Mouse (Mus musculus) kidney, adult 2 months (tissue): ENCODE data around the gene Ccnb2. TPM values are rescaled to one million over a fixed set of nuclear protein-coding genes. Genes with fewer than 3 reads are reported as not detected.

Experiments
- DNase-seq: peaks from one replicate; pipeline ENCODE4 v3.0.0; 2021
- H3K27ac ChIP-seq: fragments of 200-500 bp; 2 replicates; pipeline ENCODE4 v1.5.1; 2012; ENCODE audit warnings: low read depth, low read length, control low read depth, inconsistent platforms; ENCODE audit not compliant: insufficient read depth
- H3K27me3 ChIP-seq: fragments of 200-500 bp; replicated peaks from 2 replicates; pipeline ENCODE4 v1.6.1; 2012; ENCODE audit warnings: mild to moderate bottlenecking, moderate library complexity, low read length, inconsistent platforms; ENCODE audit not compliant: control insufficient read depth, insufficient read depth
- H3K36me3 ChIP-seq: fragments of 200-500 bp; 2 replicates; pipeline ENCODE4 v1.6.1; 2012; ENCODE audit warnings: mild to moderate bottlenecking, moderate library complexity, low read length, inconsistent platforms; ENCODE audit not compliant: control insufficient read depth, insufficient read depth
- H3K4me1 ChIP-seq: fragments of 200-500 bp; 2 replicates; pipeline ENCODE4 v1.6.1; 2011; ENCODE audit warnings: low read length; ENCODE audit not compliant: control insufficient read depth, insufficient read depth
- H3K4me3 ChIP-seq: fragments of 200-500 bp; 2 replicates; pipeline ENCODE4 v1.5.1; 2011; ENCODE audit warnings: mild to moderate bottlenecking, low read depth, low read length, control low read depth; ENCODE audit not compliant: insufficient read depth
- CTCF ChIP-seq: fragments of 200-500 bp; conservative IDR thresholded peaks from 2 replicates; pipeline ENCODE4 v1.5.1; 2011; ENCODE audit warnings: low read depth, mild to moderate bottlenecking, control low read depth, low read length, moderate library complexity, mixed read lengths; ENCODE audit not compliant: insufficient read depth, insufficient read length
- POLR2A ChIP-seq: fragments of 200-500 bp; IDR thresholded peaks from one replicate; pipeline ENCODE4 v1.6.1; 2011; ENCODE audit warnings: low read depth, low read length, control low read depth
- WGBS: fragments of 180-500 bp; shearing (Covaris S2); methylation state at CpG from one replicate; pipeline ENCODE4 v1.1.7; 2018; 5-methylcytosine and 5-hydroxymethylcytosine counted together
- polyA plus RNA-seq: library from polyadenylated mRNA; depleted of rRNA; stranded (reverse); fragments of >200 nt; gene quantifications from 2 replicates; pipeline ENCODE4 v1.2.3, GENCODE M21; 2012; rRNA removed

The Ccnb2 gene
- polyA plus RNA-seq, 1 experiment: 1.5 TPM

DNA sequence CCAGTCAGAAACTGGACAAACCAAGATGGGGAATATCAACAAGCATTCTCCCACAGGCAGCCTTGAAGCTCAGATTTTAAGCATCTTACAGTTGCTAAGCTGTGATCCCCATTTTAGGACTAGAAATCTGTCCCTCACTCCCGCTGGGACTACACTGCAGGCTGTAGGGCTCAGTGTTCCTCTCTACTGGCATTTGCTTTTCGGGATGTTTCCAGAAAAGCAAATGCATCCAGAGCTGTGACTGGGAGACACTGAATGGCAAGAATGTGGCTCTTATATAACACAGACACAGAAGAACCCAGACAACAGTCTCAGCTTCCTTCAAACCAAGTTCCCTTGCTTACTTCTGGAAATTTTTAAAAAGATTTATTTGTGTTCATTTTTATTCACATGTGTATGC is 55.4 kb downstream of the Ccnb2 start:
- WGBS: 90% methylated on average over 2 of the region's 2 CpGs
- DNase-seq: no peak
- H3K36me3 ChIP-seq: peaks cover 7% of the 10 kb centered on the region
- TF ChIP-seq CTCF (no peak), POLR2A (no peak)
- H3K27ac ChIP-seq: no peak overlapping the region
- H3K4me3 ChIP-seq: no peak overlapping the region
- H3K4me1 ChIP-seq: no peaks in the 10 kb centered on the region
- no peaks in the 10 kb centered on the region for H3K27me3 ChIP-seq

DNA sequence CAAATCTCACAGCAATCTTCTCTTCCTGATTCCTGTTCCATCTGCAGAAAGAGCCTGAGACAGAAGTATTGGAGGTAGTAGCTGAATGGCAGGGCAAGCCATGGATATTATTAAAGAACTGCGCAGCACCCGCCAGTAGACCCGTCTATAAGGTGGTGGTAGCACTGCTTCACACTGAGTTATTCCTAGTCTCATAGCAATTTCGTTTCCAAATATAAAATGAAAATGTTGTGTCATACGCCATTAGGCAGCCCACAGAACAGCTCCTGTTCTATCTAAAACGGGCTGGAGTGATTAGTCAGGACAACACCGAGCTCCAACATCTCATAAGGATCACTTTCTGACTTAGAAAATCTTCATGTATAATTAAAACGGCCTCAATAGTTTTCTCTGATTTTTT is 56.6 kb downstream of the Ccnb2 start:
- WGBS: 96% methylated on average over 8 of the region's 8 CpGs
- Histone ChIP-seq H3K36me3 (peaks cover 7% of the 10 kb centered on the region), H3K4me3 (no peak overlapping the region), H3K4me1 (no peaks in the 10 kb centered on the region), H3K27me3 (no peaks in the 10 kb centered on the region), H3K27ac (no peak overlapping the region)
- no peak for TF ChIP-seq POLR2A
- TF ChIP-seq CTCF: no peak
- no peak for DNase-seq

DNA sequence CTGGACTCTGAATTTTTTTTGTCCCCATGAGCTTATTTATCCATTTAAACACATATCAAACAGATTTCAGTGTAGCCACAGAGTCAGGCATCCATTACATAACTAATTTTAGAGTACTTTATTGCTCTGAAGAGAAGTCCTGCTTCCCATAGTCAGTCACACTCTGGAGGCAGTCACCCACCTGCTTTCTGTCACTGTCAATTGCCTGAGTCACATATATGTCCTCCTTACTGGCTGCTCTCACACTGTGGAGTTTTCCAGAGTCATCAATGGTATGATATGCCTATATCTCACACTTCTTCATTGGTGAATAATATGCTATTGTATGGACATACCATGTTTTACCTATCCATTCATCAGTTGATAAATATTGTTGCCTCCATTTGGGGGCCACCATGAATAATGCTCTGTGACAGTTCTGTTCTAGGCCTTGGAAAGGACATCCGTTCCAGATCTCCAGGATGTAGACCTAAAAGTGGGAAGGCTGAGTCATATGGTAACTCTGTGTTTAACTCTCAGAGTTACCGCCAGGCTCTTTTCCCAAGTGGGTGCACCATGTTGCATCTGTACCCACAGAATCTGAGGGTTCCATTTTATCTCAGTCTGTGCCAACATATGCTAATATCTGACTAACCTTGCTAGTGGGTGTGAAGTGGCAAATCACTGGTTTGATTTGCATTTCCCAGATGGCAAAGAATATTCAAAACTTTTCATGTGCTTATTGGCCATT is 61.8 kb downstream of the Ccnb2 start:
- 90% methylated on average over 2 of the region's 2 CpGs for WGBS
- peaks cover 3% of the 10 kb centered on the region; the same call in 1 of the 2 replicates for H3K36me3 ChIP-seq

More for the DNA sequence above, 61.8 kb downstream of the Ccnb2 start:
- Histone ChIP-seq H3K27me3 (no peaks in the 10 kb centered on the region), H3K4me3 (no peak overlapping the region), H3K4me1 (no peaks in the 10 kb centered on the region), H3K27ac (no peak overlapping the region)
- TF ChIP-seq POLR2A (no peak), CTCF (no peak)
- no peak for DNase-seq

Other genes starting within 250 kb of the Ccnb2 start
- 13.1 and 14.5 TPM in 2 replicates for gene Myo1e, start 214.2 kb downstream of the Ccnb2 start, polyA plus RNA-seq
- 29.4 and 30.6 TPM in 2 replicates for gene Rnf111, start 82.2 kb upstream of the Ccnb2 start, polyA plus RNA-seq
- 6.5 and 8.0 TPM in 2 replicates for gene Sltm, start 121.2 kb upstream of the Ccnb2 start, polyA plus RNA-seq
- 0.38 and 0.41 TPM in 2 replicates for gene Gm10642, start 234.7 kb upstream of the Ccnb2 start, polyA plus RNA-seq
- gene Mindy2, start 235.6 kb upstream of the Ccnb2 start, polyA plus RNA-seq: 10.0 and 10.8 TPM in 2 replicates